Mouse (Mus musculus) midbrain, embryonic 12.5 days (tissue): ENCODE results near the gene Tmem104. TPM values are rescaled to one million over a fixed set of nuclear protein-coding genes. Genes with fewer than 3 reads are reported as not detected.

ENCODE experiments used
- ATAC-seq: fragments of 200-750 bp; cut with Nextera tagmentation; 2 replicates; pipeline ENCODE4 v1.8.0; 2017; ENCODE audit warnings: low read depth, moderate TSS enrichment, moderate library complexity; ENCODE audit not compliant: low FRiP score
- H3K27ac ChIP-seq: fragments of 300-500 bp; sonication (generic); replicated peaks from 2 replicates; pipeline ENCODE4 v1.5.1; 2016; ENCODE audit warnings: mild to moderate bottlenecking
- H3K27me3 ChIP-seq: fragments of 300-500 bp; sonication (generic); 2 replicates; pipeline ENCODE4 v1.6.1; 2016; ENCODE audit warnings: mild to moderate bottlenecking
- H3K36me3 ChIP-seq: fragments of 300-500 bp; sonication (generic); 2 replicates; pipeline ENCODE4 v1.6.1; 2016
- H3K4me1 ChIP-seq: fragments of 300-500 bp; sonication (generic); 2 replicates; pipeline ENCODE4 v1.6.1; 2016
- H3K4me2 ChIP-seq: fragments of 300-500 bp; sonication (generic); replicated peaks from 2 replicates; pipeline ENCODE4 v1.6.1; 2016; ENCODE audit warnings: mild to moderate bottlenecking, moderate library complexity
- H3K4me3 ChIP-seq: fragments of 300-500 bp; sonication (generic); 2 replicates; pipeline ENCODE4 v1.5.1; 2016; ENCODE audit warnings: mild to moderate bottlenecking
- H3K9ac ChIP-seq: fragments of 300-500 bp; sonication (generic); replicated peaks from 2 replicates; pipeline ENCODE4 v1.6.1; 2016; ENCODE audit warnings: mild to moderate bottlenecking, moderate library complexity
- H3K9me3 ChIP-seq: fragments of 300-500 bp; sonication (generic); 2 replicates; pipeline ENCODE4 v1.6.1; 2016; ENCODE audit warnings: mild to moderate bottlenecking
- WGBS: fragments of 180-500 bp; shearing (Covaris S2); methylation state at CpG from one replicate; pipeline ENCODE4 v1.1.7; 2016; 5-methylcytosine and 5-hydroxymethylcytosine counted together
- polyA plus RNA-seq: library from polyadenylated mRNA; unstranded; fragments of >200 nt; fragmentation: Nextera tagmentation; extraction: Ambion mirVana; gene quantifications from 2 replicates; pipeline ENCODE4 v1.2.1, GENCODE M21; 2016

Gene Tmem104
- polyA plus RNA-seq, 1 experiment from 2014 or later = 9.2 TPM

DNA sequence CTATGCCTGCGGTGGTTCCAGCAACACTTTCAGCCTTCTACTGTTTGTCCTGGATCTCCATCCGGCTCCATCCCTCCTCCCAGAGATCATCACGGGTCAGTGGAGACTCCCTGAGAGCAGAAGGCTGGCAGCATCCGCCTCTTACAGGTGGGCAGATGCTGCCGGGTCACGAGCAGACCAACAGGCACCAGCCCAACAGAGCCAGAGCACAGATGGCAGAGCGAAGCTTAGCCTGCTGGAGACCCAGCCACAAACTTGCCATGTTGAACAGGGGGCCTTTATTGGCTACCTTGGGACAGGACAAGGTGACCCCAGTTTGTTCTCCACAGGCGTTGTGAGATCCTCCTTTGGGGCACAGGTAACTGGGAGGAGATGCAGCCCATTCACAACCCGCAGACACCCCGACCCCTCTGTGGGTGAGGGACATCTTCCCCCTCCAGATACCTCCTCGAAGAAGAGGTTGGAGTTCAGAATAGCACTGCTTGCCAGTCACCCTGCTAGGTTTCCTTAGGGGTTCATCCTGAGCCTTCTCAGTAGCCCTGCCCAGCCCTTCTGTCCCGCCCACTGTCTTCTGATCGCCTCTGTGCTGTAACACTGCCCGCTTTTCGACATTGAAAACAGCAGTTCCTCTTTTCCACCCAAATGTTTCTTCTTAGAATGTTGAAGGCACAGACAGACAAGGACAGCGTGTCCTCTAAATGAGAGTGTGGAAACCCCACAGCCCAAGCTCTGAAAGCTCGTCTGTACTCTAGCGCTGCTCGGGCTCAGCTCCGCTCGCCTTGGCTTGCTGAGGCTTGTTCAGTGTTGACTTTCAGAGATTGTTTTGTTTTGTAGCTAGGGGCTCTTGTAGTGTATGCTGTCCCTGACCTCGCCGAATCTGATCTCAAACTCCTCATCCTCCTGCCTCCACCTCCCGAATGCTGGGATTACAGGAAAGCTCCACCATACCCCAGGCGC lies 21.8 kb downstream of the Tmem104 start:
- no peak overlapping the region for H3K4me3 ChIP-seq
- ATAC-seq = no peak
- 79% methylated on average over 25 of the region's 25 CpGs for WGBS
- H3K27ac ChIP-seq = no peak overlapping the region
- no peaks in the 10 kb centered on the region; the same call in 1 of the 2 replicates for H3K27me3 ChIP-seq
- H3K4me2 ChIP-seq = no peak overlapping the region
- H3K36me3 ChIP-seq = peaks cover 41% of the 10 kb centered on the region
- peaks cover 16% of the 10 kb centered on the region; the same call in 1 of the 2 replicates for H3K4me1 ChIP-seq
- H3K9me3 ChIP-seq = no peaks in the 10 kb centered on the region
- H3K9ac ChIP-seq = no peak overlapping the region

DNA sequence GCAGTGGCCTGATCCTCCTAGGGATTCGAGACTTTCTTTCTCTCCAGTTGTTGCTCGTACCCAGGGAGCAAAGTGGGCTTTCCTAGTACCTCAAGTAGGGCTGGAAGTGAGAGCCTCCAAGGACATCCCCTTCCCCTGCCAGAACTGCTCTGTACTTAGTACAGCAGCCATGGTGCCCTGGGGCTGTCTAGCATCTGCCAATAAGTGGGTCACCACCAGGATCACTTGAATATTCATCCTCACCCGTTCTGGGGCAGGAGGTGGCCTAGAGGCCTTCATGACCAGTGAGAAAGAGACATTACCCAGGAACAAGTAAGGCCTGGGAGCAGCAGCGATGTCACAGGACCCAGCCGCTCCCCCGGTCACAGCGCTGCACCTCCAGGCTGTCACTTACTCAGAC lies 22.7 kb downstream of the Tmem104 start:
- Histone ChIP-seq H3K9ac (no peak overlapping the region), H3K36me3 (peaks cover 40% of the 10 kb centered on the region), H3K4me3 (no peak overlapping the region), H3K27me3 (no peaks in the 10 kb centered on the region; the same call in 1 of the 2 replicates), H3K4me1 (peaks cover 18% of the 10 kb centered on the region), H3K9me3 (no peaks in the 10 kb centered on the region), H3K4me2 (no peak overlapping the region), H3K27ac (no peak overlapping the region)
- WGBS = 72% methylated on average over 7 of the region's 7 CpGs
- ATAC-seq = no peak

DNA sequence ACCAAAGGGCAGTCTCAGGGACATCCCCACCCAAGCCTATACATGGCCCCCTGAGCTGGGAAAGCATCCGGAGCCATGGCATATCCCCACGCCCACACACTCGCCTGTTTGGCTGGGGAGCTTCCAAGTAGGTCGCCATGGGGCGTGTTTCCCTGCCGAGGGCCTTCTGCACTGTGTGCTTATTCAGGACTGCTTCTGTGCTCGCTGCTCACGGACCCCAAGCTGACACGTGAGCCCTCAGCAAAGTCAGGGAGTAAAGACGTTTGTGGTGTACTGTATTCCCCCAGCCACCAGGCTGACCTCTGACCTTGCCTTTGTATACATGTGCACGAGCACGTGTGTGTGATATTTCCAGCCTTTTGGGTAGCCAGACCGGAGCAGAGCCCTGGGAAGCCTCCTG lies 24.8 kb downstream of the Tmem104 start:
- H3K4me1 ChIP-seq = peaks cover 16% of the 10 kb centered on the region

DNA sequence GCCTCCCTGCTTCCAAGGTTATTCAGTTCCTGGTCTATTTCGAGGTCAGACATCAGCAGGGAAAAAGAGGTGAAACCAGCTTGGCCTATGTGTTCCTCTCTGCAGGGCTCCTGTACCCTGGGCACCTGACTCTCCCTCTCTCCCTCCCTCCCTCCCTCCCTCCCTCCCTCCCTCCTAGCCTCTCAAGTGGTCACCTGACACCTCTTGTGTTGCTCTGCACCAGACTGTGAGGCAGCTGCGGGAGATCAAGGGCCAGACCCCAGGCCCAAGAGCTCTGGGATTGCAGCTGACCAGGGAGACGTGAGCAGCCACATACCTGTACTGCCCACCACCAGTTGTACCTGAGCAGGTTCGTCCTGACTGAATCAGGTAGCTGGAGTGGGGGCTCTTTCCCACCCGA lies 27.8 kb downstream of the Tmem104 start:
- Histone ChIP-seq H3K9me3 (no peaks in the 10 kb centered on the region), H3K36me3 (peaks cover 5% of the 10 kb centered on the region; the same call in 1 of the 2 replicates), H3K9ac (no peak overlapping the region), H3K4me3 (no peak overlapping the region), H3K4me1 (peaks cover 9% of the 10 kb centered on the region), H3K4me2 (no peak overlapping the region), H3K27ac (no peak overlapping the region), H3K27me3 (no peaks in the 10 kb centered on the region; the same call in 1 of the 2 replicates)
- ATAC-seq = no peak
- WGBS = 42% methylated on average over 4 of the region's 5 CpGs

More for the DNA sequence above, 24.8 kb downstream of the Tmem104 start:
- H3K4me2 ChIP-seq = no peak overlapping the region
- H3K9ac ChIP-seq = no peak overlapping the region
- ATAC-seq = no peak
- peaks cover 22% of the 10 kb centered on the region; the same call in 1 of the 2 replicates for H3K36me3 ChIP-seq
- no peaks in the 10 kb centered on the region; the same call in 1 of the 2 replicates for H3K27me3 ChIP-seq
- no peak overlapping the region for H3K27ac ChIP-seq
- H3K4me3 ChIP-seq = no peak overlapping the region
- no peaks in the 10 kb centered on the region for H3K9me3 ChIP-seq
- WGBS = 63% methylated on average over 13 of the region's 13 CpGs

GRCm38 (mm10) chr11:115217439-115218410 lies 30.4 kb downstream of the Tmem104 start:
- H3K27me3 ChIP-seq = no peaks in the 10 kb centered on the region
- no peak overlapping the region for H3K4me2 ChIP-seq
- no peak overlapping the region for H3K9ac ChIP-seq
- no peak for ATAC-seq
- peaks cover 12% of the 10 kb centered on the region; the same call in 1 of the 2 replicates for H3K4me1 ChIP-seq
- 65% methylated on average over 18 of the region's 18 CpGs for WGBS
- H3K4me3 ChIP-seq = no peak overlapping the region
- no peak overlapping the region for H3K27ac ChIP-seq
- no peaks in the 10 kb centered on the region for H3K9me3 ChIP-seq
- H3K36me3 ChIP-seq = peaks cover 7% of the 10 kb centered on the region; the same call in 1 of the 2 replicates

- Histone ChIP-seq H3K4me1 (peaks cover 12% of the 10 kb centered on the region; the same call in 1 of the 2 replicates), H3K9ac (no peak overlapping the region), H3K9me3 (no peaks in the 10 kb centered on the region), H3K4me3 (no peak overlapping the region), H3K27ac (no peak overlapping the region), H3K36me3 (peaks cover 7% of the 10 kb centered on the region; the same call in 1 of the 2 replicates), H3K4me2 (no peak overlapping the region), H3K27me3 (no peaks in the 10 kb centered on the region)
- WGBS = 79% methylated on average over 9 of the region's 9 CpGs
- ATAC-seq = no peak
These were observed 32.0 kb downstream of the Tmem104 start for GRCm38 (mm10) chr11:115219263-115219662.

DNA sequence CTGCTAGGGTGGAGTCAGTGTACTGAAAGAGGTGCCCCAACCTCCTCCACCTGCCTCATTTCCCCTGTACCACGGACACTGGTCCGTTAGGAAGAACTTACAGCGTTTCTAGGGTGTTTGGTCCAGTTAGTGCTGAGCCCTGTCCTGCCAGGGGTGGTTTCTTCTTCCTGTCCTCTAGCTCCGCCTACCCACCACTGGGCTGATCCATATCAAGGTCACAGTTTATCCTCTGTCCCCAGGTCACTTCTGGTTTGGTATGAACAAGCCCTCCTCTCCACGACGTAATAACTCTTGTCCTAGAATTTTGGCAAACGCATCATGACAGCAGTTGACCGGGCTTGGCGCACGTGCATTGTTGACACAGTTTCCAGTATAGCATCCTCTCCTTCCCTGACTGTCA lies 32.4 kb downstream of the Tmem104 start:
- ATAC-seq = no peak
- Histone ChIP-seq H3K4me1 (peaks cover 11% of the 10 kb centered on the region; the same call in 1 of the 2 replicates), H3K9me3 (no peaks in the 10 kb centered on the region), H3K27me3 (no peaks in the 10 kb centered on the region), H3K36me3 (peaks cover 7% of the 10 kb centered on the region; the same call in 1 of the 2 replicates), H3K27ac (no peak overlapping the region), H3K9ac (no peak overlapping the region), H3K4me3 (no peak overlapping the region), H3K4me2 (no peak overlapping the region)
- 95% methylated on average over 10 of the region's 10 CpGs for WGBS

DNA sequence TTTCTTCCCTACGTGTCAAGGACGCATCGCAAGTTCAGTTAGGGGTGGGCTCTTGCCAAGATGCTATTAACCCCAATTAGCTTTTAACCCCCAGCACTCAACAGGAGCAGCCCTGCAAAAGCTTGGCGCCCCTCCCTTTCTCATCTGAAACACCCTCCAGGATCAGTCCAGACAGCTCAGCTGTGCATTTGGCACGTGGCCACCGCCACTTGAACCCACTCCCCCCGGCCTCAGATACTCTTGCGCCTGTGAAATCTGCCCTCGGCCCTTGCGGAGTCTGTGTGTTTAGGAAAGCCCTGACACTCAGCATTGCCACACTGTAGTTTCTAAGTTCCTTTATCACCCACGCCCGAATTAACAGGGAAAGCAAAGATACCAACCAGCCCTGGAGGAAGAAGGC lies 34.8 kb downstream of the Tmem104 start:
- Histone ChIP-seq H3K36me3 (peaks cover 3% of the 10 kb centered on the region; the same call in 1 of the 2 replicates), H3K27ac (no peak overlapping the region), H3K4me1 (peaks cover 33% of the 10 kb centered on the region), H3K27me3 (no peaks in the 10 kb centered on the region), H3K9me3 (no peaks in the 10 kb centered on the region), H3K4me3 (no peak overlapping the region), H3K9ac (no peak overlapping the region), H3K4me2 (no peak overlapping the region)
- ATAC-seq = no peak
- 72% methylated on average over 12 of the region's 12 CpGs for WGBS

DNA sequence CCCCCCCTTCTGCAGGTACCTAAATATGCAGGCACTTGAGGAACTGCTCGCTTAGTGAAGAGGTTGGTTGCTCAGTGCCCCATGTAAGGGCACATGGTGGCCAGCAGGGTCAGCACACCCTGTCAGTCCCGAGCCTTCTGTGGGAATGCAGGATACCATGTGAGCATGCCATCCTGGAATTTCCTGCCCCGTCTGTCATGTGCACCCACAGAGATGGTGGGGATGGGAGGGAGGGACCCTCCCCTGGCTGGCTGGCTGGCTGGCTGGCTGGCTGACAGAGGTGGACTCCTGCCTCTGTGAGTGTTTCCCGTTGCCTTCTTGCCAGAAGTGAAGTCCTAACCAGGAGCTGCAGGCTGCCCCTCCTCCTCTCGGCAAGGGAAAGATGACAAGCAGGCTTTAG lies 35.3 kb downstream of the Tmem104 start:
- H3K4me2 ChIP-seq = no peak overlapping the region
- peaks cover 38% of the 10 kb centered on the region for H3K4me1 ChIP-seq
- H3K27ac ChIP-seq = no peak overlapping the region
- no peak for ATAC-seq
- H3K4me3 ChIP-seq = no peak overlapping the region
- H3K36me3 ChIP-seq = peaks cover 3% of the 10 kb centered on the region; the same call in 1 of the 2 replicates
- H3K27me3 ChIP-seq = no peaks in the 10 kb centered on the region
- 48% methylated on average over 5 of the region's 5 CpGs for WGBS
- no peaks in the 10 kb centered on the region for H3K9me3 ChIP-seq
- no peak overlapping the region for H3K9ac ChIP-seq

- Histone ChIP-seq H3K9me3 (no peaks in the 10 kb centered on the region), H3K4me1 (peaks cover 47% of the 10 kb centered on the region), H3K4me3 (no peak overlapping the region), H3K27me3 (peaks cover 6% of the 10 kb centered on the region; the same call in 1 of the 2 replicates), H3K9ac (peak overlapping the region; percentile 31; the same call in 1 of the 2 replicates), H3K27ac (no peak overlapping the region), H3K4me2 (no peak overlapping the region), H3K36me3 (peaks cover 3% of the 10 kb centered on the region; the same call in 1 of the 2 replicates)
- WGBS = 75% methylated on average over 11 of the region's 11 CpGs
- no peak for ATAC-seq
These were observed 36.2 kb downstream of the Tmem104 start for GRCm38 (mm10) chr11:115223451-115223850.

- 76% methylated on average over 6 of the region's 6 CpGs for WGBS
- H3K27me3 ChIP-seq = peaks cover 11% of the 10 kb centered on the region
- H3K27ac ChIP-seq = no peak overlapping the region
- no peaks in the 10 kb centered on the region for H3K9me3 ChIP-seq
- H3K36me3 ChIP-seq = peaks cover 3% of the 10 kb centered on the region; the same call in 1 of the 2 replicates
- peaks cover 49% of the 10 kb centered on the region for H3K4me1 ChIP-seq
- H3K9ac ChIP-seq = no peak overlapping the region
- no peak overlapping the region for H3K4me2 ChIP-seq
- H3K4me3 ChIP-seq = no peak overlapping the region
- ATAC-seq = no peak
These were observed 36.6 kb downstream of the Tmem104 start for GRCm38 (mm10) chr11:115223877-115224276.
